8 mouse cellular contexts compared by ENCODE assay signal in the genomic region with DNA sequence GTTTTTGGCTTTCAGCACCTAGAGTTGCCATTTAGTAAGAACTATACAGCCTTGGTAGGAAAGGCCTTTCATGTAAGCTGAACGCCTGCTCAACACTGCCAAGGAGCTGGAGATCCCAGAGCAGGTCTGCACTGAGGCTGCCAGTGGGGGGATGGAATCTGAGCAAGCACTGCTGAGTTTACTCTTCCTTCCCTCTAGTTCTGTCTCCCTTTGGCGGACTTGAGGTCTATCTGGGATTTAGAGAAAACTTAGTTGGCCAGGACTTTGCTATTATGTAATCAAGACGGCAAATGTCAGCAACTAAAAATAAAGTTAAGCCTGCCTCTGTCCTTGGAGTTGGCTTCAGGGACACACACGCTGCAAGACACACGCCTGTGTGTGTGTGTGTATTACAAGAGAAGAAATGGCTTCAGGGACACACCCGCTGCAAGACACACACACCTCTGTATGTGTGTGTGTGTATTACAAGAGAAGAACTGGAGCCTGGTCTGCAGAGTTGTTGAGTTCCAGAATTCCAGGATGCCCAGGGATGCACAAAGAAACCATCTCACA. TPM values are rescaled to one million over a fixed set of nuclear protein-coding genes. Genes with fewer than 3 reads are reported as not detected.
DNase-seq lines count a peak whose midpoint lies in the region; ATAC-seq and TF ChIP-seq lines count a peak whose summit lies in the region.
"Had no signal": no experiment of that assay in that cellular context is flagged by ENCODE, and none has a peak within 500 bp of the region (broad histone marks: within the 10 kb centered on the region; RNA-seq: fewer than 3 reads in every experiment).

No protein-coding gene starts in this region.

- no peak overlapping the region; the same call in 1 of the 2 replicates for H3K4me2 ChIP-seq in neural tube, embryonic 13.5 days
- H3K4me2 ChIP-seq in stomach, postnatal 0 days (replicated peaks; ENCODE audit: low read depth), result peak overlapping the region; percentile 17; the same call in 1 of the 2 replicates
- H3K4me2 ChIP-seq: limb, embryonic 15.5 days had no signal

- WGBS in neural tube, embryonic 13.5 days, result 89% methylated on average over 6 of the region's 6 CpGs
- WGBS in stomach, postnatal 0 days, result 33% methylated on average over 6 of the region's 6 CpGs

- no peak for TF ChIP-seq CTCF in stomach, postnatal 0 days (IDR thresholded peaks at IDR 0.05; ENCODE audit: low read depth)

- H3K36me3 ChIP-seq in neural tube, embryonic 13.5 days, result peaks cover 51% of the 10 kb centered on the region
- peaks cover 31% of the 10 kb centered on the region for H3K36me3 ChIP-seq in stomach, postnatal 0 days (ENCODE audit: control insufficient read depth, insufficient read depth, low read length)

- peaks cover 39% of the 10 kb centered on the region for H3K4me1 ChIP-seq in neural tube, embryonic 13.5 days (replicated peaks)
- peaks cover 6% of the 10 kb centered on the region; the same call in 1 of the 2 replicates for H3K4me1 ChIP-seq in stomach, postnatal 0 days (replicated peaks; ENCODE audit: control insufficient read depth, insufficient read depth)

- H3K4me3 ChIP-seq in neural tube, embryonic 13.5 days, result no peak overlapping the region
- H3K4me3 ChIP-seq in stomach, postnatal 0 days (ENCODE audit: low read depth, low read length), result no peak overlapping the region

- no peak for TF ChIP-seq EP300 in stomach, postnatal 0 days (optimal IDR thresholded peaks at IDR 0.05)

- no peak for ATAC-seq in neural tube, embryonic 13.5 days (ENCODE audit: low read depth)
- no peak for ATAC-seq in stomach, postnatal 0 days (ENCODE audit: low FRiP score, low TSS enrichment)
- no peak for ATAC-seq in cerebellum, adult (ENCODE audit: insufficient number of reproducible peaks, low FRiP score, low TSS enrichment)

- peak overlapping the region; percentile 43; the same call in 1 of the 2 replicates for H3K9ac ChIP-seq in neural tube, embryonic 13.5 days
- no peak overlapping the region for H3K9ac ChIP-seq in stomach, postnatal 0 days (ENCODE audit: low read length)
- H3K9ac ChIP-seq: limb, embryonic 15.5 days had no signal

- H3K9me3 ChIP-seq in neural tube, embryonic 13.5 days, result no peaks in the 10 kb centered on the region
- no peaks in the 10 kb centered on the region for H3K9me3 ChIP-seq in stomach, postnatal 0 days (ENCODE audit: control insufficient read depth, low read length)
- H3K9me3 ChIP-seq: limb, embryonic 15.5 days had no signal

- DNase-seq in neural tube, embryonic 10.5 days (ENCODE audit: extremely low spot score, low spot score), result no peak
- peak; percentile 77 for DNase-seq in gastrocnemius, postnatal 25 days
- peak; percentile 24 for DNase-seq in kidney, postnatal 14 days
- DNase-seq in stomach, postnatal 0 days (ENCODE audit: low spot score), result no peak
- DNase-seq in frontal cortex, postnatal 36 days (ENCODE audit: low spot score in 2 of 2), result no peak

- no peak overlapping the region for H3K27ac ChIP-seq in neural tube, embryonic 13.5 days (replicated peaks)
- H3K27ac ChIP-seq in stomach, postnatal 0 days (replicated peaks), result no peak overlapping the region; the same call in 1 of the 2 replicates

- no peaks in the 10 kb centered on the region for H3K27me3 ChIP-seq in neural tube, embryonic 13.5 days
- H3K27me3 ChIP-seq in stomach, postnatal 0 days (ENCODE audit: control insufficient read depth, insufficient read depth, low read length), result no peaks in the 10 kb centered on the region
- H3K27me3 ChIP-seq: limb, embryonic 15.5 days had no signal

RNA-seq across cellular contexts. Expression of gene Mbd6, which starts 4.2 kb away (rescaled TPM):
- polyA plus RNA-seq in neural tube, embryonic 13.5 days (2015; fragmentation: Nextera tagmentation; extraction: Ambion mirVana), result 14.5 and 16.7 TPM in 2 replicates
- 10 to 100 TPM; 12.7 to 14.3 TPM for total RNA-seq in gastrocnemius, postnatal 25 days (2021)
- polyA plus RNA-seq in stomach, postnatal 0 days (2015; fragmentation: Nextera tagmentation; extraction: Ambion mirVana), result 8.5 and 8.9 TPM in 2 replicates

RNA-seq across cellular contexts. Expression of gene Mars, which starts 18.5 kb away (rescaled TPM):
- polyA plus RNA-seq in neural tube, embryonic 13.5 days (2015; fragmentation: Nextera tagmentation; extraction: Ambion mirVana), result 103 and 110 TPM in 2 replicates
- total RNA-seq in gastrocnemius, postnatal 25 days (2021), result 10 to 100 TPM; 48.3 to 53.5 TPM
- polyA plus RNA-seq in stomach, postnatal 0 days (2015; fragmentation: Nextera tagmentation; extraction: Ambion mirVana), result 66.6 and 70.4 TPM in 2 replicates

RNA-seq across cellular contexts. Expression of gene Dctn2, which starts 26.9 kb away (rescaled TPM):
- 285 and 322 TPM in 2 replicates for polyA plus RNA-seq in neural tube, embryonic 13.5 days (2015; fragmentation: Nextera tagmentation; extraction: Ambion mirVana)
- 10 to 100 TPM; 88.3 to 90.8 TPM for total RNA-seq in gastrocnemius, postnatal 25 days (2021)
- polyA plus RNA-seq in stomach, postnatal 0 days (2015; fragmentation: Nextera tagmentation; extraction: Ambion mirVana), result 134 and 147 TPM in 2 replicates

RNA-seq across cellular contexts. Expression of gene Arhgap9, which starts 28.7 kb away (rescaled TPM):
- 1.0 and 1.4 TPM in 2 replicates for polyA plus RNA-seq in neural tube, embryonic 13.5 days (2015; fragmentation: Nextera tagmentation; extraction: Ambion mirVana)
- total RNA-seq in gastrocnemius, postnatal 25 days (2021), result 1 to 10 TPM; 1.4 to 1.7 TPM
- polyA plus RNA-seq in stomach, postnatal 0 days (2015; fragmentation: Nextera tagmentation; extraction: Ambion mirVana), result 5.2 and 5.7 TPM in 2 replicates

RNA-seq across cellular contexts. Expression of gene Kif5a, which starts 29.9 kb away (rescaled TPM):
- 102 and 104 TPM in 2 replicates for polyA plus RNA-seq in neural tube, embryonic 13.5 days (2015; fragmentation: Nextera tagmentation; extraction: Ambion mirVana)
- total RNA-seq in gastrocnemius, postnatal 25 days (2021), result under 1 TPM; 0.18 to 0.62 TPM
- 2.2 and 2.3 TPM in 2 replicates for polyA plus RNA-seq in stomach, postnatal 0 days (2015; fragmentation: Nextera tagmentation; extraction: Ambion mirVana)

Comparison
In these comparisons a context has a peak if more than half of its experiments do, and no peak if none do; other contexts are left out.
1. DNase-seq: peak in gastrocnemius, postnatal 25 days (single experiment) and kidney, postnatal 14 days (single experiment); none in neural tube, embryonic 10.5 days (single experiment), stomach, postnatal 0 days (single experiment) and frontal cortex, postnatal 36 days (0 of 2).